28 mouse cellular contexts compared by ENCODE assay signal in genomic region chr2:27025545-27025944, GRCm38 (mm10). TPM values are rescaled to one million over a fixed set of nuclear protein-coding genes. Genes with fewer than 3 reads are reported as not detected.
DNase-seq lines count a peak whose midpoint lies in the region; ATAC-seq and TF ChIP-seq lines count a peak whose summit lies in the region.
"Had no signal": no experiment of that assay in that cellular context is flagged by ENCODE, and none has a peak within 500 bp of the region (broad histone marks: within the 10 kb centered on the region; RNA-seq: fewer than 3 reads in every experiment).

No protein-coding gene starts in this region.

- no peak overlapping the region for H3K4me3 ChIP-seq in spleen, adult 2 months (ENCODE audit: extremely low read depth, insufficient read depth, insufficient read length)
- H3K4me3 ChIP-seq in midbrain, embryonic 13.5 days (replicated peaks), result no peak overlapping the region
- H3K4me3 ChIP-seq: embryonic facial prominence, embryonic 10.5 days; heart, embryonic 13.5 days; hindbrain, embryonic 15.5 days; limb, embryonic 13.5 days; liver, embryonic 15.5 days; stomach, embryonic 15.5 days had no signal

- H3K4me2 ChIP-seq in midbrain, embryonic 13.5 days (replicated peaks), result no peak overlapping the region
- H3K4me2 ChIP-seq: heart, embryonic 13.5 days; limb, embryonic 13.5 days; liver, embryonic 15.5 days; stomach, embryonic 15.5 days had no signal

- H3K27ac ChIP-seq in spleen, adult 2 months (ENCODE audit: insufficient read depth, low read length), result peak overlapping the region; percentile 73
- no peak overlapping the region for H3K27ac ChIP-seq in midbrain, embryonic 13.5 days
- H3K27ac ChIP-seq: embryonic facial prominence, embryonic 10.5 days; heart, embryonic 13.5 days; hindbrain, embryonic 15.5 days; kidney, postnatal 0 days; limb, embryonic 13.5 days; liver, embryonic 15.5 days; stomach, embryonic 15.5 days had no signal

- 19% methylated on average over 3 of the region's 3 CpGs for WGBS in spleen, adult 2 months
- WGBS in midbrain, embryonic 13.5 days, result 84% methylated on average over 3 of the region's 3 CpGs

- DNase-seq in spleen, adult 2 months (ENCODE audit: low read depth in 1 of 2, low spot score in 2 of 2), result peak; percentile 30 to 60
- no peak for DNase-seq in spleen, adult 12 weeks (ENCODE audit: low spot score)
- DNase-seq in monocyte, adult 2 months (ENCODE audit: low read depth in 1 of 2, low spot score in 2 of 2), result peak; percentile 58 to 59
- DNase-seq in cerebellum, adult 9-11 months, result no peak
- no peak for DNase-seq in layer of hippocampus, adult 11-12 months (ENCODE audit: low spot score)
- DNase-seq: adrenal gland, postnatal 14 days; cerebellum, adult 11-12 months; cerebellum, postnatal 36 days; heart, adult 11 months; midbrain, embryonic 14.5 days; right cerebral cortex, adult 18-20 months; thymus, adult 2 months had no signal

- peaks cover 26% of the 10 kb centered on the region for H3K4me1 ChIP-seq in spleen, adult 2 months (ENCODE audit: control insufficient read depth, insufficient read depth, insufficient read length)
- peaks cover 13% of the 10 kb centered on the region for H3K4me1 ChIP-seq in midbrain, embryonic 13.5 days (replicated peaks)

- TF ChIP-seq CTCF in spleen, adult 2 months (IDR thresholded peaks at IDR 0.05; ENCODE audit: extremely low read depth, insufficient read depth, insufficient read length, insufficient replicate concordance), result no peak

- no peaks in the 10 kb centered on the region for H3K9me3 ChIP-seq in midbrain, embryonic 13.5 days
- H3K9me3 ChIP-seq: embryonic facial prominence, embryonic 10.5 days; heart, embryonic 13.5 days; hindbrain, embryonic 15.5 days; limb, embryonic 13.5 days; liver, embryonic 15.5 days; stomach, embryonic 15.5 days had no signal

- peaks cover 2% of the 10 kb centered on the region; the same call in 1 of the 2 replicates for H3K36me3 ChIP-seq in spleen, adult 2 months (ENCODE audit: control insufficient read depth, insufficient read depth, low read length)
- H3K36me3 ChIP-seq in midbrain, embryonic 13.5 days, result peaks cover under 1% of the 10 kb centered on the region; the same call in 1 of the 2 replicates
- H3K36me3 ChIP-seq: liver, embryonic 15.5 days; stomach, embryonic 15.5 days had no signal

- no peaks in the 10 kb centered on the region for H3K27me3 ChIP-seq in spleen, adult 2 months (ENCODE audit: control insufficient read depth, insufficient read depth, low read length)
- H3K27me3 ChIP-seq in midbrain, embryonic 13.5 days, result peaks cover 18% of the 10 kb centered on the region; the same call in 1 of the 2 replicates

- no peak for TF ChIP-seq POLR2A in spleen, adult 2 months (IDR thresholded peaks at IDR 0.05; ENCODE audit: low read depth, low read length)

- ATAC-seq in common myeloid progenitor, adult 5-6 weeks (replicated peaks; ENCODE audit: low read depth, poor library complexity, severe bottlenecking), result peak; percentile 19
- no peak for ATAC-seq in midbrain, embryonic 13.5 days
- ATAC-seq: intestine, embryonic 16.5 days; Patski had no signal

- H3K9ac ChIP-seq in midbrain, embryonic 13.5 days (replicated peaks), result no peak overlapping the region
- H3K9ac ChIP-seq: heart, embryonic 13.5 days; hindbrain, embryonic 15.5 days; limb, embryonic 13.5 days; liver, embryonic 15.5 days; stomach, embryonic 15.5 days had no signal

RNA-seq across cellular contexts. Expression of gene Slc2a6, which starts 2.3 kb away (rescaled TPM):
- 18.9 and 27.5 TPM in 2 replicates for polyA plus RNA-seq in spleen, adult 2 months (2012; rRNA removed)
- total RNA-seq in common myeloid progenitor, adult 5-6 weeks (2017), result 2.5 and 5.7 TPM in 2 replicates
- polyA plus RNA-seq in midbrain, embryonic 13.5 days (2015; fragmentation: Nextera tagmentation; extraction: Ambion mirVana), result 3.6 and 3.8 TPM in 2 replicates
- polyA plus RNA-seq: heart, embryonic 13.5 days had no signal

RNA-seq across cellular contexts. Expression of gene Cacfd1, which starts 15.8 kb away (rescaled TPM):
- polyA plus RNA-seq in spleen, adult 2 months (2012; rRNA removed), result 29.9 and 31.2 TPM in 2 replicates
- total RNA-seq in common myeloid progenitor, adult 5-6 weeks (2017), result 5.9 and 8.3 TPM in 2 replicates
- polyA plus RNA-seq in midbrain, embryonic 13.5 days (2015; fragmentation: Nextera tagmentation; extraction: Ambion mirVana), result 130 and 132 TPM in 2 replicates

RNA-seq across cellular contexts. Expression of gene Mymk, which starts 46.4 kb away (rescaled TPM):
- 0.47 and 0.67 TPM in 2 replicates for polyA plus RNA-seq in spleen, adult 2 months (2012; rRNA removed)
- not detected in 2 replicates for total RNA-seq in common myeloid progenitor, adult 5-6 weeks (2017)
- polyA plus RNA-seq in midbrain, embryonic 13.5 days (2015; fragmentation: Nextera tagmentation; extraction: Ambion mirVana), result not detected in 2 replicates
- total RNA-seq: adrenal gland, postnatal 14 days; ES-E14; heart, postnatal 25 days had no signal
- polyA plus RNA-seq: forebrain, embryonic 11.5 days; kidney, postnatal 0 days; midbrain, embryonic 14.5 days had no signal

RNA-seq across cellular contexts. Expression of gene Adamts13, which starts 52.3 kb away (rescaled TPM):
- polyA plus RNA-seq in spleen, adult 2 months (2012; rRNA removed), result 1.9 and 2.4 TPM in 2 replicates
- total RNA-seq in common myeloid progenitor, adult 5-6 weeks (2017), result not detected in 2 replicates
- polyA plus RNA-seq in midbrain, embryonic 13.5 days (2015; fragmentation: Nextera tagmentation; extraction: Ambion mirVana), result not detected in 2 replicates
- total RNA-seq: ES-E14; gastrocnemius, adult 8-10 months; heart, postnatal 25 days had no signal
- polyA plus RNA-seq: embryonic facial prominence, embryonic 10.5 days; forebrain, embryonic 11.5 days; hindbrain, embryonic 15.5 days; limb, embryonic 13.5 days; midbrain, embryonic 14.5 days; neural tube, embryonic 11.5 days had no signal

RNA-seq across cellular contexts. Expression of gene Adamtsl2, which starts 53.6 kb away (rescaled TPM):
- polyA plus RNA-seq in spleen, adult 2 months (2012; rRNA removed), result 33.6 and 45.1 TPM in 2 replicates
- total RNA-seq in common myeloid progenitor, adult 5-6 weeks (2017), result not detected in 2 replicates
- polyA plus RNA-seq in midbrain, embryonic 13.5 days (2015; fragmentation: Nextera tagmentation; extraction: Ambion mirVana), result 6.0 and 6.9 TPM in 2 replicates

Comparison
In these comparisons a context has a peak if more than half of its experiments do, and no peak if none do; other contexts are left out.
1. DNase-seq: peak in spleen, adult 2 months (2 of 2) and monocyte, adult 2 months (2 of 2); none in spleen, adult 12 weeks (single experiment), cerebellum, adult 9-11 months (single experiment) and layer of hippocampus, adult 11-12 months (single experiment).